Mouse (Mus musculus) embryonic fibroblast, embryonic 13.5 days (primary cell): ENCODE results near the gene Gm10842.
"Not testable (repeated sequence)": the region's sequence is repeated elsewhere in the genome, so short reads cannot be mapped to it uniquely, and the experiment has no call there.

Experiments
- CTCF ChIP-seq: IDR thresholded peaks from 2 replicates; pipeline ENCODE4 v1.5.1; 2011; ENCODE audit warnings: mild to moderate bottlenecking, control low read depth, low read length, moderate library complexity, borderline replicate concordance; ENCODE audit not compliant: insufficient read depth
- POLR2A ChIP-seq: IDR thresholded peaks from 2 replicates; pipeline ENCODE4 v1.6.1; 2011; ENCODE audit warnings: low read depth, mild to moderate bottlenecking, control low read depth, low read length, moderate library complexity

- TF ChIP-seq POLR2A, CTCF: not testable (repeated sequence)
These were observed 24.9 kb upstream of the Gm10842 start for GRCm38 (mm10) chr11:105121792-105122191.
